Mouse (Mus musculus) activated CD4-positive, CD25-positive, alpha-beta regulatory T cell, adult 4 months (primary cell): ENCODE results near the gene Anapc5. TPM values are rescaled to one million over a fixed set of nuclear protein-coding genes. Genes with fewer than 3 reads are reported as not detected.

Source experiments
- ATAC-seq: one replicate; pipeline ENCODE4 v1.8.0; 2017
- polyA plus RNA-seq, 2 experiments: library from polyadenylated mRNA; unstranded; fragments of 100-300 nt; shearing (Covaris generic); gene quantifications; one replicate each; pipeline ENCODE4 v1.2.1; 2017

The Anapc5 gene
- polyA plus RNA-seq, 2 experiments from 2014 or later: 90.8 to 92.8 TPM

DNA sequence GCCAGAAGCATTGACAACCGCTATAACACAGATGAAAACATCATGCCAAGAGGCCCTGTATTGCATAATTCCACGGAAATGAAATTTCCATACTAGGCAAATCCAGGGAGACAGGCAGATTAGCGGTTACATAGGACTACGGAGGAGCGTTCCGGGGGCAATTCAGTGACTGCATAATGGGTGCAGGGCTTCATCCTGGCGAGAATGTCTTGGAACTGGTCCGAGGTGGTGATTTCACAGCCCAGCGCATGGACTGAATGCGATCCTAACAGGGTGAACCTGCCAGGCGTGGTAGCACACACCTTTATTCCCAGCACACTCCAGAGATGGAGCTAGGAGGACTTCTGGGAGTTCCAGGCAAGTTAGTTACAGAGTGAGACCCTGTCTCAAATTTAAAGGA, 53.9 kb downstream of the Anapc5 start:
- no peak for ATAC-seq

- no peak for ATAC-seq
Measured at GRCm38 (mm10) chr5:122764032-122764464, 57.1 kb downstream of the Anapc5 start.

DNA sequence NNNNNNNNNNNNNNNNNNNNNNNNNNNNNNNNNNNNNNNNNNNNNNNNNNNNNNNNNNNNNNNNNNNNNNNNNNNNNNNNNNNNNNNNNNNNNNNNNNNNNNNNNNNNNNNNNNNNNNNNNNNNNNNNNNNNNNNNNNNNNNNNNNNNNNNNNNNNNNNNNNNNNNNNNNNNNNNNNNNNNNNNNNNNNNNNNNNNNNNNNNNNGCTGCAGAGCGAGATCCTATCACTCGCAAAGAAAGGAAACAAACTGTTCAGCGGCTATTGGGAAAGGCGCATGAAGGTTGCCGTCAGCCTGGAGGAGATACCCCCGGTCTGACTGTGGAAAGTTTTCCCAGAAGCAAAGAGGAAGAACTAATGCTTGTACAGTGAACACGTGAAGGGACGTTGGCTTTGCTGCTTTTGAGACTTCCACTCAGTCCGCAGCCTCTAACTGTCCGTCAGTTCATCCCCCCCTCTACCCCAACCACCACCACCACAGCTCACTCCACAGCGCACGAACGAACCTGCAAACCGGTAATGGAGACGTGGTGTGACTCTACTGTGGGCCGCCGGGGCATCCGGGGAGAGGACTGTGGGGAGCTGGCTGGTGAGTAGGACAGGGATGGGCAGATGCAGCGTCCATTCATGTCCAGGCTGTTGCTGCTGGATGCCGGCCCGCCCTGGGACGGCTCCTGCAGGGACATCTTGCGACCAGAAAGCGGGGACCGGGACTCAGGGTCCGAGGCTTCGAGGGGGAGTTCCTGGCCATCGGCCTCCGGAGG, 57.7 kb downstream of the Anapc5 start:
- no peak for ATAC-seq

DNA sequence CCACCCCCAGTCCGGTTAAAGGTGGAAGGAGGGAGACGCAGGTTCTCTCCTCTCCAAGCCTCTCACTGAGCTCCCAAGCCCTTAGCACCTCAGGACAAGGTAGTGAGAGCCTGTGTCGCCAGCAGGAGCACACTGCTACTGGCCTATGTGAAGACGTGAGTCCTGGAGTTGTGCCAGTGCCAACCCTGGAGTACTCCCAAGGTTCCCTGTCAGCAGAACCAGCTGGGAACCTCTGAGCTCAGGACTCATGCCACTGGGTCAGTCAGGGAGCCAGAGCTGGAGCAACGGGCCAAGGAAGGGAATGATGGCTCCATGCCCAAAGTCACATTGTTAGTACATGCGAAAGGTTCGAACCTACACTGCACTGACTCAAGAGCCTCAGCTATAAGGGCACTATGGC, 64.5 kb downstream of the Anapc5 start:
- no peak for ATAC-seq

GRCm38 (mm10) chr5:122756144-122756543, 65.0 kb downstream of the Anapc5 start:
- no peak for ATAC-seq

- ATAC-seq: no peak
Measured at GRCm38 (mm10) chr5:122755620-122756019, 65.5 kb downstream of the Anapc5 start.

DNA sequence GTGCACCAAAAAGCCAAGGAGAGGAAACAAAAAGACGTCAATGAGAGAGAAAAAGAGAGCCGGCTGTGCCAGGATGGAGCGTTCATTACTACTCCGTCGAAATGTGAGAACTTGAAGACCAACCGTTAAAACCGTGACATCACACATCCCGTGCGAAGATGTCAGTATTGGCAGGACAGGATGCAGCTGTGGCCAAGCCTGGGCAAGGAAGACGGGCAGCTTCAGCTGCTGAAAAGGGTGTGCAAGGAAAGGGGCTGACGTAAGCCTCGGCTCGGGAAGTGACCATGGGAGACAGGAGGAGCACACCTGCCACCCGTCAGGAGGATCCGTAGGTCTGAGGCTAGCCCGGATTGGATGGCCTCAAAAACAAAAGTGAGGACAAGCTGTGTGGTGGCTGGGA, 66.7 kb downstream of the Anapc5 start:
- ATAC-seq: no peak

DNA sequence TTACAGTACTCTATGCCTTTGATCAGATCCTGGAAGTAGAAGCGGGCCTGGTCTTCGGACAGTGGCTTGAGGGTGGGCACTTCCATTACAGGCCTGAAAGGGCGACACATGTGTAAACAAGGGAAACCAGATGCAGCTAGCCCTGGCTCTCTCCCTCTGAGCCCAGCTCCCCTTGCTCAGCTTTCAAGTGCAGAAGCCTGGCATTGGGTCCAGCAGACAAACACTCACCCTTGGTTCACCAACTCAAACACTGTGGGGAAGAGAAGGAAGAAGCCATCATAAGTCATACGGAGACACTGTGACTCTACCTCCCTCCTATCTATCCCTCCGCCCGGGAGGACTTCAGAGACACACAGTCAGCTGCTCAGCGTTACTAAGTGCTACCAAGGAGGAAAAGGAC, 73.2 kb downstream of the Anapc5 start:
- ATAC-seq: no peak

GRCm38 (mm10) chr5:122743880-122744422, 77.2 kb downstream of the Anapc5 start:
- ATAC-seq: no peak

Other genes starting within 250 kb of the Anapc5 start
- gene Ift81, start 206.8 kb downstream of the Anapc5 start, polyA plus RNA-seq: 1 to 10 TPM; 2.1 to 6.2 TPM
- 10 to 100 TPM; 62.3 to 85.8 TPM for gene P2rx7, start 177.4 kb downstream of the Anapc5 start, polyA plus RNA-seq
- gene P2rx4, start 113.8 kb downstream of the Anapc5 start, polyA plus RNA-seq: 10 to 100 TPM; 27.6 to 32.1 TPM
- 1 to 10 TPM; 2.6 to 2.8 TPM for gene Camkk2, start 41.9 kb downstream of the Anapc5 start, polyA plus RNA-seq
- 10 to 100 TPM; 18.1 to 25.7 TPM for gene Rnf34, start 28.7 kb upstream of the Anapc5 start, polyA plus RNA-seq
- gene Kdm2b, start 168.5 kb upstream of the Anapc5 start, polyA plus RNA-seq: 10 to 100 TPM; 28.2 to 43.2 TPM
- gene Orai1, start 193.7 kb upstream of the Anapc5 start, polyA plus RNA-seq: 1 to 10 TPM; 8.1 to 9.4 TPM
- 1 to 10 TPM; 3.2 to 4.9 TPM for gene Morn3, start 225.7 kb upstream of the Anapc5 start, polyA plus RNA-seq
- gene Tmem120b, start 247.1 kb upstream of the Anapc5 start, polyA plus RNA-seq: 1 to 10 TPM; 2.2 to 2.3 TPM